Mouse (Mus musculus) ovary, adult 10 weeks (tissue): ENCODE measurements around the gene Med29. TPM values are rescaled to one million over a fixed set of nuclear protein-coding genes. Genes with fewer than 3 reads are reported as not detected.

Experiments used
- polyA plus RNA-seq: library from polyadenylated mRNA; stranded (reverse); fragments of 350-450 nt; fragmentation: Illumina TruSeq; extraction: RNeasy Lipid Tissue Mini Kit (QIAGEN cat#74804); gene quantifications from one replicate; pipeline ENCODE4 v1.2.3, GENCODE M21; 2014

Gene Med29
- polyA plus RNA-seq, result 2.1 TPM

DNA sequence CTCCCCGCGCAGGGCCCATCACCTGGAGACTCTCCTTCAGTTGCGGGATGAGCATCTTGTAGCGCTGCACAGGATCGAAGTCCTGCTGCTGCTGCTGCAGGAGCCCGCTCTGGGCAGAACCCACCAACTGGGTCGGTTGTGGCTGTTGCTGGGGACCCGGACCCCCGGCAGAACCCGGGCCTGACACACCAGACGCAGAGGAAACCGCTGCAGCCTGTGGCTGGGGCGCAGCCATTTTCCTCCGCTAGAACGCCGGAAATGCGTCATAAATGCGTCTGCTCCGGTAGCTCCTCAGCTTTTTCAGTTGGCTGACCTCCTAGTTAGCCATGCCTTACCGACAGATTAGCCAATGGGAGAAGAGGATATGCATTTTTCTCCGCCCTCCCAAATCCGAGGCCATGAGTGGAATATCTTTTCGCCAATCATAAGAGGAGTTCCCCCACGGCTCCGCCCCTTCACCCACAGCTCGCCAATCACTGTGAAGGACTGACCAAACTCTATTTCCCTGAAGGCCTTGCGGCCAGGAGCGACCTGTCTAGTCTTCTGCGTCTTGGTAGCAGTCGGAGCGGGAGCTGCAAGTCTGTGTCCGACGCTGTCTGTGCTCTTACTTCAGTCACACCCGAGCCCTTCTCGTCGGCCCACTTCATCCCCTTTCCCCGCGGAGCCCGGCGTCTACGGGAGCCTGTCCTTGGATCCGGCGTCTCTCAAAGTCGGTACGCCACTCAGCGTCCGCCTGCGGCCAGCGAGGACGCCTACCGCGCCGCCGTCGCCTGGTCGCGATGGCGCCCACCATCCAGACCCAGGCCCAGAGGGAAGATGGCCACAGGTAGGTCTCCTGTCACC, at the start of gene Med29, which contains the start of gene Paf1:
Med29 (minus strand) TSS at position 280 of the 843 bp plus-strand sequence.
Paf1 (plus strand) TSS at position 523 of the 843 bp plus-strand sequence.

DNA sequence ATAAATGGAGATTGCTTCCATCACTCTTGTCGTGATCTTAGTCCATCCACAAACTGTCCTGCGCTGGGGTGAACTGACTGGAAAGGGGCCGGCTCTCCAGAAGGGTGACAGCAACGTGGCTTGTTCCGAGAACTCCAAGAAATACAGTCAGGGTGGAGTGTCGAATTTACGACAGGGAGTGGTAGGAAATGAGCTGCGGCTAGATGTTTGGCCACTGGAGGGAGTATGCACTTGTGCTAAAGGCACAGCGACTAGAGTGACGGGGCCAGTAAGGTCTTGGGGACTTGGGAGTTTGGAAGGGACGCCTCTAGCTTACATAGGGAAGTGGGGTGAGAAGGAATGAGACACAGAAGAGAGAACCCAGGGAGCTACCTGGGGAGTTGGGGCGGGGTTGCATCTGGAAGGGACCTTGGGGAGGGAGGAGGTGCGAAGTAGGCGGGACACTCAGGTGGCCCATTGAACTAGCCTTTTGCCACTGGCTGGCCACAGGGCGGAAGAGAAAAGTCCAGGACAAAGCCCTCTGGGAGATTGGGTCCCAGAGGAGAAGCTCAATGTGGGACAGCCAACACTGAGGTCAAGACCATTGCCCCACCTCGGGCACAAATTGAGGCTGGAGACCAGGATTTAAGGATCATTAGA, 44.5 kb upstream of the Med29 start, which contains the start of gene Gmfg:
Gmfg (plus strand) TSS at position 516 of the 639 bp plus-strand sequence.

GRCm38 (mm10) chr7:28380237-28381016, 12.1 kb downstream of the Med29 start, which contains the start of gene Zfp36:
Gene Zfp36, minus strand, starts transcription at chr7:28380253.

GRCm38 (mm10) chr7:28372251-28373108, 20.0 kb downstream of the Med29 start, which contains the start of gene Plekhg2:
Gene Plekhg2, minus strand, starts transcription at chr7:28372599.

GRCm38 (mm10) chr7:28350155-28350883, 42.2 kb downstream of the Med29 start, which contains the start of gene Rps16:
Gene Rps16, plus strand, starts transcription at chr7:28350652.

GRCm38 (mm10) chr7:28338108-28338998, 54.2 kb downstream of the Med29 start, which contains the start of gene Supt5:
Gene Supt5, minus strand, starts transcription at chr7:28338746.

Other genes with a start within 250 kb of the Med29 start
- 16.9 TPM for gene Fbl, start 223.0 kb downstream of the Med29 start, polyA plus RNA-seq
- gene Dyrk1b, start 213.2 kb downstream of the Med29 start, polyA plus RNA-seq, result 0.51 TPM
- gene Eid2, start 124.8 kb downstream of the Med29 start, polyA plus RNA-seq, result 21.1 TPM
- 15.6 TPM for gene Eid2b, start 115.0 kb downstream of the Med29 start, polyA plus RNA-seq
- gene Selenov, start 101.5 kb downstream of the Med29 start, polyA plus RNA-seq, result not detected
- gene Dll3, start 90.5 kb downstream of the Med29 start, polyA plus RNA-seq, result not detected
- 9.9 TPM for gene Timm50, start 80.6 kb downstream of the Med29 start, polyA plus RNA-seq
- 39.3 TPM for gene Supt5, start 54.0 kb downstream of the Med29 start, polyA plus RNA-seq
- gene Rps16, start 42.1 kb downstream of the Med29 start, polyA plus RNA-seq, result 321 TPM
- gene Plekhg2, start 20.1 kb downstream of the Med29 start, polyA plus RNA-seq, result 1.9 TPM
- 10.9 TPM for gene Zfp36, start 12.5 kb downstream of the Med29 start, polyA plus RNA-seq
- gene Paf1, start 243 bp upstream of the Med29 start, polyA plus RNA-seq, result 50.9 TPM
- gene Gmfg, start 44.7 kb upstream of the Med29 start, polyA plus RNA-seq, result 2.7 TPM
- 0.80 TPM for gene Lrfn1, start 59.3 kb upstream of the Med29 start, polyA plus RNA-seq
- gene Ifnl2, start 117.7 kb upstream of the Med29 start, polyA plus RNA-seq, result not detected
- not detected for gene Ifnl3, start 130.1 kb upstream of the Med29 start, polyA plus RNA-seq
- not detected for gene Sycn, start 148.2 kb upstream of the Med29 start, polyA plus RNA-seq
- not detected for gene Nccrp1, start 154.5 kb upstream of the Med29 start, polyA plus RNA-seq
- gene Samd4b, start 205.4 kb upstream of the Med29 start, polyA plus RNA-seq, result 23.7 TPM
- 0.94 TPM for gene Pak4, start 205.5 kb upstream of the Med29 start, polyA plus RNA-seq
- gene Acp7, start 238.6 kb upstream of the Med29 start, polyA plus RNA-seq, result not detected